Mouse (Mus musculus): Measurements from ENCODE around the gene Ltbp2. TPM values are rescaled to one million over a fixed set of nuclear protein-coding genes. Genes with fewer than 3 reads are reported as not detected.

Ltbp2 gene
- polyA plus RNA-seq, 1 experiment, result 0.23 TPM

- peaks cover 55% of the 10 kb centered on the region for H3K27me3 ChIP-seq (ENCODE audit: control insufficient read depth)
- no peaks in the 10 kb centered on the region for H3K36me3 ChIP-seq (ENCODE audit: control insufficient read depth)
- no peaks in the 10 kb centered on the region for H3K9me3 ChIP-seq (ENCODE audit: control insufficient read depth, low read length)
- H3K4me3 ChIP-seq (replicated peaks), result no peak overlapping the region
- H3K4me1 ChIP-seq (ENCODE audit: control insufficient read depth), result peaks cover 6% of the 10 kb centered on the region; the same call in 1 of the 2 replicates
- TF ChIP-seq GATA1 (IDR thresholded peaks at IDR 0.05; ENCODE audit: low read length), result no peak
- no peak for TF ChIP-seq TAL1 (IDR thresholded peaks at IDR 0.05; ENCODE audit: low read length)
These were observed 44.7 kb downstream of the Ltbp2 start for GRCm38 (mm10) chr12:84831648-84832047.

- no peak for TF ChIP-seq TAL1 (IDR thresholded peaks at IDR 0.05; ENCODE audit: low read length)
- no peak for TF ChIP-seq GATA1 (IDR thresholded peaks at IDR 0.05; ENCODE audit: low read length)
- peaks cover 6% of the 10 kb centered on the region; the same call in 1 of the 2 replicates for H3K4me1 ChIP-seq (ENCODE audit: control insufficient read depth)
- H3K36me3 ChIP-seq (ENCODE audit: control insufficient read depth), result no peaks in the 10 kb centered on the region
- no peak overlapping the region for H3K4me3 ChIP-seq (replicated peaks)
- no peaks in the 10 kb centered on the region for H3K9me3 ChIP-seq (ENCODE audit: control insufficient read depth, low read length)
- peaks cover 55% of the 10 kb centered on the region for H3K27me3 ChIP-seq (ENCODE audit: control insufficient read depth)
These were observed 45.2 kb downstream of the Ltbp2 start for GRCm38 (mm10) chr12:84831141-84831540.

GRCm38 (mm10) chr12:84830438-84830837 is 45.9 kb downstream of the Ltbp2 start:
- H3K4me1 ChIP-seq (ENCODE audit: control insufficient read depth), result peaks cover 8% of the 10 kb centered on the region
- no peaks in the 10 kb centered on the region for H3K9me3 ChIP-seq (ENCODE audit: control insufficient read depth, low read length)
- no peak overlapping the region for H3K4me3 ChIP-seq (replicated peaks)
- H3K36me3 ChIP-seq (ENCODE audit: control insufficient read depth), result no peaks in the 10 kb centered on the region
- peaks cover 58% of the 10 kb centered on the region for H3K27me3 ChIP-seq (ENCODE audit: control insufficient read depth)
- TF ChIP-seq GATA1 (IDR thresholded peaks at IDR 0.05; ENCODE audit: low read length) (no peak), TAL1 (IDR thresholded peaks at IDR 0.05; ENCODE audit: low read length) (no peak)

- peaks cover 57% of the 10 kb centered on the region for H3K27me3 ChIP-seq (ENCODE audit: control insufficient read depth)
- no peaks in the 10 kb centered on the region for H3K9me3 ChIP-seq (ENCODE audit: control insufficient read depth, low read length)
- no peak for TF ChIP-seq GATA1 (IDR thresholded peaks at IDR 0.05; ENCODE audit: low read length)
- no peak for TF ChIP-seq TAL1 (IDR thresholded peaks at IDR 0.05; ENCODE audit: low read length)
- no peak overlapping the region for H3K4me3 ChIP-seq (replicated peaks)
- H3K36me3 ChIP-seq (ENCODE audit: control insufficient read depth), result no peaks in the 10 kb centered on the region
- H3K4me1 ChIP-seq (ENCODE audit: control insufficient read depth), result peaks cover 8% of the 10 kb centered on the region
These were observed 46.4 kb downstream of the Ltbp2 start for GRCm38 (mm10) chr12:84829913-84830312.

GRCm38 (mm10) chr12:84829109-84829724 is 47.1 kb downstream of the Ltbp2 start:
- Histone ChIP-seq H3K4me3 (replicated peaks) (no peak overlapping the region), H3K27me3 (ENCODE audit: control insufficient read depth) (peaks cover 60% of the 10 kb centered on the region), H3K9me3 (ENCODE audit: control insufficient read depth, low read length) (no peaks in the 10 kb centered on the region), H3K4me1 (ENCODE audit: control insufficient read depth) (peaks cover 8% of the 10 kb centered on the region), H3K36me3 (ENCODE audit: control insufficient read depth) (no peaks in the 10 kb centered on the region)
- TF ChIP-seq TAL1 (IDR thresholded peaks at IDR 0.05; ENCODE audit: low read length) (no peak), GATA1 (IDR thresholded peaks at IDR 0.05; ENCODE audit: low read length) (no peak)

- peaks cover 58% of the 10 kb centered on the region for H3K27me3 ChIP-seq (ENCODE audit: control insufficient read depth)
- no peaks in the 10 kb centered on the region for H3K36me3 ChIP-seq (ENCODE audit: control insufficient read depth)
- H3K4me1 ChIP-seq (ENCODE audit: control insufficient read depth), result peaks cover 7% of the 10 kb centered on the region
- no peak overlapping the region for H3K4me3 ChIP-seq (replicated peaks)
- no peaks in the 10 kb centered on the region for H3K9me3 ChIP-seq (ENCODE audit: control insufficient read depth, low read length)
- TF ChIP-seq TAL1 (IDR thresholded peaks at IDR 0.05; ENCODE audit: low read length) (no peak), GATA1 (IDR thresholded peaks at IDR 0.05; ENCODE audit: low read length) (no peak)
These were observed 48.9 kb downstream of the Ltbp2 start for GRCm38 (mm10) chr12:84827384-84827933.

GRCm38 (mm10) chr12:84824203-84824602 is 52.1 kb downstream of the Ltbp2 start:
- Histone ChIP-seq H3K4me1 (ENCODE audit: control insufficient read depth) (peaks cover 32% of the 10 kb centered on the region), H3K27me3 (ENCODE audit: control insufficient read depth) (peaks cover 32% of the 10 kb centered on the region), H3K36me3 (ENCODE audit: control insufficient read depth) (no peaks in the 10 kb centered on the region), H3K4me3 (replicated peaks) (no peak overlapping the region), H3K9me3 (ENCODE audit: control insufficient read depth, low read length) (no peaks in the 10 kb centered on the region)
- TF ChIP-seq TAL1 (IDR thresholded peaks at IDR 0.05; ENCODE audit: low read length) (no peak), GATA1 (IDR thresholded peaks at IDR 0.05; ENCODE audit: low read length) (no peak)

- Histone ChIP-seq H3K4me3 (replicated peaks) (no peak overlapping the region), H3K27me3 (ENCODE audit: control insufficient read depth) (peaks cover 28% of the 10 kb centered on the region), H3K4me1 (ENCODE audit: control insufficient read depth) (peaks cover 38% of the 10 kb centered on the region), H3K36me3 (ENCODE audit: control insufficient read depth) (no peaks in the 10 kb centered on the region; the same call in 1 of the 2 replicates), H3K9me3 (ENCODE audit: control insufficient read depth, low read length) (no peaks in the 10 kb centered on the region)
- no peak for TF ChIP-seq GATA1 (IDR thresholded peaks at IDR 0.05; ENCODE audit: low read length)
- TF ChIP-seq TAL1 (IDR thresholded peaks at IDR 0.05; ENCODE audit: low read length), result no peak
These were observed 52.7 kb downstream of the Ltbp2 start for GRCm38 (mm10) chr12:84823601-84824000.

GRCm38 (mm10) chr12:84819236-84820168 is 56.8 kb downstream of the Ltbp2 start:
- Histone ChIP-seq H3K36me3 (ENCODE audit: control insufficient read depth) (peaks cover 3% of the 10 kb centered on the region; the same call in 1 of the 2 replicates), H3K9me3 (ENCODE audit: control insufficient read depth, low read length) (peaks cover 2% of the 10 kb centered on the region; the same call in 1 of the 2 replicates), H3K4me1 (ENCODE audit: control insufficient read depth) (peaks cover 62% of the 10 kb centered on the region), H3K4me3 (replicated peaks) (no peak overlapping the region), H3K27me3 (ENCODE audit: control insufficient read depth) (peaks cover 4% of the 10 kb centered on the region; the same call in 1 of the 2 replicates)
- TF ChIP-seq GATA1 (IDR thresholded peaks at IDR 0.05; ENCODE audit: low read length) (peak; percentile 87), TAL1 (IDR thresholded peaks at IDR 0.05; ENCODE audit: low read length) (peak; percentile 93)
